In the genomic region with DNA sequence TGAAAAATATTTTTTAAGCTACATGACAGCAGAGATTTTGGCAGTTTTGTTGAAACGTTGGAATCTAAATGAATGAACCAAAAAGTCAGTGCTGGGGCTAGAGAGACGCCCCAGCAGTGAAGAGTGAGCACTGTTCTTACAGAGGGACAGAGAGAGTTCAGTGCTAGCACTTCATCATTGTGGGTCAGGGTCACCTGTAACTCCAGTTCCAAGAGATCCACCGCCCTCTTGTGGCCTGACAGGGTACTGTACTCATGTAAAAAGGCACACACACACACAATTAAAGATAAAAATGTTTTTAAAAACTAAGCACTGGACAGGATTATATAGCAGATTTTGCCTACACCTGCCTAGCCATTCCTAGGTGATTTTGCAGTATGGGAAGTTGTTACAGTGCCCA, we compare ENCODE assay signal across 7 mouse cellular contexts. TPM values are rescaled to one million over a fixed set of nuclear protein-coding genes. Genes with fewer than 3 reads are reported as not detected.
DNase-seq lines count a peak whose midpoint lies in the region; ATAC-seq and TF ChIP-seq lines count a peak whose summit lies in the region.

No protein-coding gene starts in this region.

- DNase-seq in layer of hippocampus, adult 2 months (ENCODE audit: low spot score in 2 of 2) = no peak
- DNase-seq in layer of hippocampus, adult 9-11 months = no peak
- peak; percentile 51 for DNase-seq in T-cell, adult 2 months (ENCODE audit: low spot score)
- peak; percentile 29 for DNase-seq in embryonic facial prominence, embryonic 14.5 days (ENCODE audit: low spot score)
- DNase-seq in lung, postnatal 25 days (ENCODE audit: low spot score) = peak; percentile 31
- DNase-seq in thymus, adult 18-20 months = peak; percentile 6 to 23

- H3K9me3 ChIP-seq in E14TG2a.4 (ENCODE audit: low read length) = peaks cover 4% of the 10 kb centered on the region
- H3K9me3 ChIP-seq in embryonic facial prominence, embryonic 14.5 days (ENCODE audit: control insufficient read depth, low read length) = no peaks in the 10 kb centered on the region

- peaks cover 8% of the 10 kb centered on the region; the same call in 1 of the 2 replicates for H3K36me3 ChIP-seq in E14TG2a.4 (ENCODE audit: insufficient read depth, low read length)
- peaks cover 28% of the 10 kb centered on the region for H3K36me3 ChIP-seq in embryonic facial prominence, embryonic 14.5 days (ENCODE audit: control insufficient read depth, insufficient read depth, low read length)

- no peak overlapping the region for H3K4me2 ChIP-seq in embryonic facial prominence, embryonic 14.5 days (ENCODE audit: low read depth, low read length)

- H3K4me3 ChIP-seq in layer of hippocampus, adult 2 months = no peak overlapping the region
- no peak overlapping the region for H3K4me3 ChIP-seq in E14TG2a.4 (replicated peaks; ENCODE audit: low read length)
- H3K4me3 ChIP-seq in embryonic facial prominence, embryonic 14.5 days (ENCODE audit: low read depth, low read length) = no peak overlapping the region

- no peak for ATAC-seq in embryonic facial prominence, embryonic 14.5 days (ENCODE audit: low read depth)

- H3K9ac ChIP-seq in embryonic facial prominence, embryonic 14.5 days (ENCODE audit: low read depth, low read length) = no peak overlapping the region

- no peak overlapping the region for H3K27ac ChIP-seq in layer of hippocampus, adult 2 months
- H3K27ac ChIP-seq in embryonic facial prominence, embryonic 14.5 days (replicated peaks; ENCODE audit: low read depth, low read length) = no peak overlapping the region

- H3K27me3 ChIP-seq in E14TG2a.4 (ENCODE audit: insufficient read depth, low read length) = no peaks in the 10 kb centered on the region
- no peaks in the 10 kb centered on the region for H3K27me3 ChIP-seq in embryonic facial prominence, embryonic 14.5 days (replicated peaks; ENCODE audit: control insufficient read depth, insufficient read depth, low read length)

- 0 out of 2 replicates have a peak, but pooled peaks cover 3% of the 10 kb centered on the region for H3K4me1 ChIP-seq in E14TG2a.4 (replicated peaks; ENCODE audit: low read depth, low read length)
- H3K4me1 ChIP-seq in embryonic facial prominence, embryonic 14.5 days (ENCODE audit: control insufficient read depth, insufficient read depth, low read length) = no peaks in the 10 kb centered on the region

- 40% methylated on average over 3 of the region's 3 CpGs for WGBS in embryonic facial prominence, embryonic 14.5 days

- TF ChIP-seq CTCF in layer of hippocampus, adult 2 months (conservative IDR thresholded peaks at IDR 0.05) = peak; percentile 82
- peak; percentile 87 for TF ChIP-seq CTCF in E14TG2a.4 (conservative IDR thresholded peaks at IDR 0.05; ENCODE audit: low read length)

RNA-seq across cellular contexts. Expression of a gene that starts 29.8 kb away (rescaled TPM):
- 10 to 100 TPM; 74.7 to 75.4 TPM for total RNA-seq in layer of hippocampus, adult 2 months (2021)
- 12.3 and 15.1 TPM in 2 replicates for polyA plus RNA-seq in embryonic facial prominence, embryonic 14.5 days (2014; fragmentation: Nextera tagmentation; extraction: Ambion mirVana)

RNA-seq across cellular contexts. Expression of a gene that starts 56.2 kb away (rescaled TPM):
- 100 to 1,000 TPM; 105 to 122 TPM for total RNA-seq in layer of hippocampus, adult 2 months (2021)
- 21.6 and 22.3 TPM in 2 replicates for polyA plus RNA-seq in embryonic facial prominence, embryonic 14.5 days (2014; fragmentation: Nextera tagmentation; extraction: Ambion mirVana)

Comparison
In these comparisons a context has a peak if more than half of its experiments do, and no peak if none do; other contexts are left out.
1. DNase-seq: peak in T-cell, adult 2 months (single experiment), embryonic facial prominence, embryonic 14.5 days (single experiment), lung, postnatal 25 days (single experiment) and thymus, adult 18-20 months (2 of 2); none in layer of hippocampus, adult 2 months (0 of 2) and layer of hippocampus, adult 9-11 months (single experiment).